Mouse (Mus musculus) liver, adult 2 months (tissue): ENCODE data around the gene Pgghg. TPM values are rescaled to one million over a fixed set of nuclear protein-coding genes. Genes with fewer than 3 reads are reported as not detected.
A peak's percentile ranks its signal among the peaks of the same experiment; 100 is the strongest.

Experiments used
- DNase-seq: peaks from one replicate; pipeline ENCODE4 v3.0.0-alpha.2; 2011; ENCODE audit warnings: low read depth, low spot score; ENCODE audit errors: extremely low read depth
- H3K27ac ChIP-seq: fragments of 200-500 bp; replicated peaks from 2 replicates; pipeline ENCODE4 v1.5.1; 2012; ENCODE audit warnings: low read depth, mild to moderate bottlenecking, control low read depth, inconsistent platforms, low read length; ENCODE audit not compliant: insufficient read depth
- H3K27me3 ChIP-seq: fragments of 200-500 bp; 2 replicates; pipeline ENCODE4 v1.6.1; 2012; ENCODE audit warnings: mild to moderate bottlenecking, moderate library complexity, low read length, inconsistent platforms; ENCODE audit not compliant: control insufficient read depth, insufficient read depth
- H3K36me3 ChIP-seq: fragments of 200-500 bp; 2 replicates; pipeline ENCODE4 v1.6.1; 2012; ENCODE audit warnings: low read length, inconsistent platforms; ENCODE audit not compliant: control insufficient read depth, insufficient read depth
- H3K4me1 ChIP-seq: fragments of 200-500 bp; 2 replicates; pipeline ENCODE4 v1.6.1; 2011; ENCODE audit warnings: low read length; ENCODE audit not compliant: control insufficient read depth, insufficient read depth
- H3K4me3 ChIP-seq: fragments of 200-500 bp; 2 replicates; pipeline ENCODE4 v1.5.1; 2011; ENCODE audit warnings: low read depth, mild to moderate bottlenecking, control low read depth, low read length, moderate library complexity; ENCODE audit not compliant: insufficient read depth
- H3K79me2 ChIP-seq: fragments of 200-500 bp; 2 replicates; pipeline ENCODE4 v1.6.1; 2012; ENCODE audit warnings: inconsistent platforms, mild to moderate bottlenecking, low read length, moderate library complexity; ENCODE audit not compliant: control insufficient read depth, insufficient read depth
- H3K9ac ChIP-seq: fragments of 200-500 bp; 2 replicates; pipeline ENCODE4 v1.6.1; 2012; ENCODE audit warnings: low read depth, mild to moderate bottlenecking, control low read depth, inconsistent platforms, low read length
- CTCF ChIP-seq: fragments of 200-500 bp; IDR thresholded peaks from 2 replicates; pipeline ENCODE4 v1.5.1; 2011; ENCODE audit warnings: low read depth, low read length, control low read depth
- POLR2A ChIP-seq: fragments of 200-500 bp; IDR thresholded peaks from 2 replicates; pipeline ENCODE4 v1.6.1; 2011; ENCODE audit warnings: low read length, control low read depth; ENCODE audit not compliant: insufficient read depth; ENCODE audit errors: extremely low read depth
- WGBS: fragments of 180-500 bp; shearing (Covaris S2); methylation state at CpG from one replicate; pipeline ENCODE4 v1.1.7; 2018; 5-methylcytosine and 5-hydroxymethylcytosine counted together
- polyA plus RNA-seq: library from polyadenylated mRNA; depleted of rRNA; stranded (reverse); fragments of >200 nt; gene quantifications from 2 replicates; pipeline ENCODE4 v1.2.3, GENCODE M21; 2012
- total RNA-seq: library from RNA; depleted of rRNA; stranded (reverse); fragments of >200 nt; gene quantifications from 2 replicates; pipeline ENCODE4 v1.2.3, GENCODE M21; 2014

Gene Pgghg
- total and polyA plus RNA-seq, 2 experiments: 16.6 to 43.3 TPM

GRCm38 (mm10) chr7:140902036-140902875, 38.9 kb upstream of the Pgghg start:
- Histone ChIP-seq H3K4me3 (no peak overlapping the region), H3K9ac (peak overlapping the region; percentile 20; the same call in 1 of the 2 replicates), H3K79me2 (peaks cover 5% of the 10 kb centered on the region; the same call in 1 of the 2 replicates), H3K4me1 (peaks cover 10% of the 10 kb centered on the region), H3K36me3 (peaks cover 3% of the 10 kb centered on the region; the same call in 1 of the 2 replicates), H3K27me3 (no peaks in the 10 kb centered on the region), H3K27ac (peak overlapping the region; percentile 57)
- WGBS: 41% methylated on average over 15 of the region's 15 CpGs
- peak; percentile 77 for DNase-seq
- TF ChIP-seq CTCF (no peak), POLR2A (no peak)

GRCm38 (mm10) chr7:140903212-140903611, 38.0 kb upstream of the Pgghg start:
- H3K79me2 ChIP-seq: peaks cover 5% of the 10 kb centered on the region; the same call in 1 of the 2 replicates
- peaks cover 2% of the 10 kb centered on the region; the same call in 1 of the 2 replicates for H3K36me3 ChIP-seq
- peak; percentile 88 for DNase-seq
- H3K27me3 ChIP-seq: no peaks in the 10 kb centered on the region
- TF ChIP-seq POLR2A: no peak
- peak; percentile 81 for TF ChIP-seq CTCF
- no peak overlapping the region for H3K4me3 ChIP-seq
- 21% methylated on average over 13 of the region's 13 CpGs for WGBS
- no peak overlapping the region for H3K9ac ChIP-seq
- peak overlapping the region; percentile 57; the same call in 1 of the 2 replicates for H3K27ac ChIP-seq
- peaks cover 10% of the 10 kb centered on the region for H3K4me1 ChIP-seq

DNA sequence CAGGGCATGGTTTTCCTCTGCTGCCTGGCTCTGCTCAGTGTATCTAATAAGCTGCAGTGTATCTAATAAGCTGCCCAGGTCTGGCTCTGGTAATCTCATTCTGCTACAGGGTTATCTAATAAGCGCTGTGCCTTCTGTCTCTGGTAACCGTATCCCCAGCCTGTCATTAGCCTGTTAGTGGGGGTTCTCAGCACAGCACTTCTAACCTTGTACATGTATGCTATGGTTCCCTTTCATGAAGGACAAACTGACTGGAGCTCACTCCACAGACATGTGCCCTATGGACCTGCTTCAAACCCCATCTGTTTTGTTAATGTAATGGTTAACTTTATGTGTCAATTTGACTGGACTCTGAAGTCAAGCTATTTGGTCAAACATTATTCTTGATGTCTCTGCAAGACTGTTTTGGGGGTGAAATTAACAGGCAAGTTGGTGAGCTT, 35.5 kb upstream of the Pgghg start:
- H3K27me3 ChIP-seq: no peaks in the 10 kb centered on the region
- H3K36me3 ChIP-seq: peaks cover 4% of the 10 kb centered on the region; the same call in 1 of the 2 replicates
- peaks cover 19% of the 10 kb centered on the region for H3K4me1 ChIP-seq
- peak; percentile 95 for DNase-seq
- TF ChIP-seq CTCF (no peak), POLR2A (no peak)
- H3K27ac ChIP-seq: peak overlapping the region; percentile 95
- peak overlapping the region; percentile 98 for H3K9ac ChIP-seq
- WGBS: 26% methylated on average over 2 of the region's 2 CpGs
- peaks cover 5% of the 10 kb centered on the region; the same call in 1 of the 2 replicates for H3K79me2 ChIP-seq
- H3K4me3 ChIP-seq: peak overlapping the region; percentile 91

DNA sequence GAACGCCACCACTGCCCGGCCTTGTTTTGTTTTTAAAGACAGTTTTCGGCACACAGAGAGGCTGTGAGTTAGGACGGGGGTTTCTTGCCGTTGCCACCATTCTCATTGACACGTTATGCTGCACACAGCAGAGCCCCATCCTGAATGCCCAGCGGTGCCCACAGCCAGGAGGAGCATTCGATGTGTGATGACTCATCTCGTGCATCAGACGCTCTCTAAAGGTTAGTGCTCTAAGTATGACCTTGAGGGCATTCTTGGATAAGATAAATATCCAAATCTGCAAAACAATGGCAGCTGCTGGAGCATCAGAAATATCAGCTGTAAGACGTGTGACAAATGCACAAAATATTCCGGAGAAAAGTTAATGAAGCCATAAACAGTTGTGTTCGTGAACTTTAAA, 34.1 kb upstream of the Pgghg start:
- peak overlapping the region; percentile 95 for H3K27ac ChIP-seq
- peak overlapping the region; percentile 91 for H3K4me3 ChIP-seq
- peak; percentile 73 for DNase-seq

GRCm38 (mm10) chr7:140907697-140908096, 33.5 kb upstream of the Pgghg start:
- Histone ChIP-seq H3K36me3 (peaks cover 4% of the 10 kb centered on the region; the same call in 1 of the 2 replicates), H3K79me2 (peaks cover 5% of the 10 kb centered on the region; the same call in 1 of the 2 replicates), H3K4me1 (peaks cover 27% of the 10 kb centered on the region), H3K27ac (peak overlapping the region; percentile 95), H3K9ac (peak overlapping the region; percentile 41), H3K4me3 (peak overlapping the region; percentile 91), H3K27me3 (no peaks in the 10 kb centered on the region)
- WGBS: 25% methylated on average over 7 of the region's 7 CpGs
- TF ChIP-seq CTCF: peak; percentile 25; the same call in 1 of the 2 replicates
- TF ChIP-seq POLR2A: no peak
- no peak for DNase-seq

More for the DNA sequence above, 34.1 kb upstream of the Pgghg start:
- Histone ChIP-seq H3K4me1 (peaks cover 26% of the 10 kb centered on the region), H3K79me2 (peaks cover 5% of the 10 kb centered on the region; the same call in 1 of the 2 replicates), H3K36me3 (peaks cover 4% of the 10 kb centered on the region; the same call in 1 of the 2 replicates), H3K27me3 (no peaks in the 10 kb centered on the region), H3K9ac (peak overlapping the region; percentile 98)
- TF ChIP-seq CTCF: 0 out of 2 replicates have a peak, but pooled peaks have one; percentile 12
- TF ChIP-seq POLR2A: 0 out of 2 replicates have a peak, but pooled peaks have one; percentile 38
- WGBS: 17% methylated on average over 13 of the region's 13 CpGs
